Mouse (Mus musculus) splenic B cell, adult 2 months (primary cell): ENCODE data around the gene Oxct2a.
"Not testable (repeated sequence)": the region's sequence is repeated elsewhere in the genome, so short reads cannot be mapped to it uniquely, and the experiment has no call there.

Experiments used
- DNase-seq: peaks from one replicate; pipeline ENCODE4 v3.0.0-alpha.2; 2011; ENCODE audit warnings: low read depth, low spot score
- H3K27me3 ChIP-seq: 2 replicates; pipeline ENCODE4 v1.6.1; 2012; ENCODE audit warnings: mild to moderate bottlenecking, low read length, moderate library complexity, mixed read lengths; ENCODE audit not compliant: control insufficient read depth, poor library complexity, insufficient read depth, severe bottlenecking
- H3K36me3 ChIP-seq: 2 replicates; pipeline ENCODE4 v1.6.1; 2012; ENCODE audit warnings: mild to moderate bottlenecking, low read length, moderate library complexity, mixed read lengths; ENCODE audit not compliant: control insufficient read depth, poor library complexity, insufficient read depth, severe bottlenecking

Gene Oxct2a

GRCm38 (mm10) chr4:123323534-123323933 lies at the start of gene Oxct2a:
TSS of gene Oxct2a (minus strand) at chr4:123323634.
- Histone ChIP-seq H3K36me3 (no peaks in the 10 kb centered on the region), H3K27me3 (no peaks in the 10 kb centered on the region)
- DNase-seq = no peak

- DNase-seq = no peak
- Histone ChIP-seq H3K36me3 (peaks cover 30% of the 10 kb centered on the region), H3K27me3 (no peaks in the 10 kb centered on the region)
Observed at GRCm38 (mm10) chr4:123363555-123363954, 40.1 kb upstream of the Oxct2a start.

GRCm38 (mm10) chr4:123360771-123361170 lies 37.3 kb upstream of the Oxct2a start:
- Histone ChIP-seq H3K36me3 (peaks cover 36% of the 10 kb centered on the region), H3K27me3 (no peaks in the 10 kb centered on the region)
- no peak for DNase-seq

- no peak for DNase-seq
- Histone ChIP-seq H3K27me3 (no peaks in the 10 kb centered on the region), H3K36me3 (peaks cover 25% of the 10 kb centered on the region)
Observed at GRCm38 (mm10) chr4:123358613-123359012, 35.2 kb upstream of the Oxct2a start.

- H3K36me3 ChIP-seq = peaks cover 30% of the 10 kb centered on the region
- H3K27me3 ChIP-seq = no peaks in the 10 kb centered on the region
- no peak for DNase-seq
Observed at GRCm38 (mm10) chr4:123355941-123356340, 32.5 kb upstream of the Oxct2a start.

- peak; percentile 53 for DNase-seq
- Histone ChIP-seq H3K36me3 (peaks cover 33% of the 10 kb centered on the region), H3K27me3 (no peaks in the 10 kb centered on the region)
Observed at GRCm38 (mm10) chr4:123353271-123353877, 29.9 kb upstream of the Oxct2a start.

- DNase-seq = peak; percentile 52
- no peaks in the 10 kb centered on the region for H3K27me3 ChIP-seq
- H3K36me3 ChIP-seq = no peaks in the 10 kb centered on the region
Observed at GRCm38 (mm10) chr4:123343471-123343789, 20.0 kb upstream of the Oxct2a start.

GRCm38 (mm10) chr4:123342642-123343470 lies 19.4 kb upstream of the Oxct2a start, which contains the start of gene Bmp8a:
TSS of gene Bmp8a (minus strand) at chr4:123343252.
- Histone ChIP-seq H3K27me3 (no peaks in the 10 kb centered on the region), H3K36me3 (no peaks in the 10 kb centered on the region)
- DNase-seq = peak; percentile 72

- Histone ChIP-seq H3K27me3 (no peaks in the 10 kb centered on the region), H3K36me3 (no peaks in the 10 kb centered on the region)
- peak; percentile 34 for DNase-seq
Observed at GRCm38 (mm10) chr4:123342091-123342641, 18.7 kb upstream of the Oxct2a start.

GRCm38 (mm10) chr4:123340232-123340631 lies 16.8 kb upstream of the Oxct2a start:
- H3K27me3 ChIP-seq = no peaks in the 10 kb centered on the region
- H3K36me3 ChIP-seq = no peaks in the 10 kb centered on the region
- peak; percentile 25 for DNase-seq

GRCm38 (mm10) chr4:123337693-123338092 lies 14.3 kb upstream of the Oxct2a start:
- no peak for DNase-seq
- no peaks in the 10 kb centered on the region for H3K27me3 ChIP-seq

GRCm38 (mm10) chr4:123335796-123336585 lies 12.6 kb upstream of the Oxct2a start:
- no peak for DNase-seq
- no peaks in the 10 kb centered on the region for H3K27me3 ChIP-seq
- no peaks in the 10 kb centered on the region for H3K36me3 ChIP-seq

More at GRCm38 (mm10) chr4:123337693-123338092, 14.3 kb upstream of the Oxct2a start:
- H3K36me3 ChIP-seq = no peaks in the 10 kb centered on the region

- not testable (repeated sequence) for H3K27me3 ChIP-seq, DNase-seq, H3K36me3 ChIP-seq
Observed at GRCm38 (mm10) chr4:123335244-123335643, 11.8 kb upstream of the Oxct2a start.

- H3K36me3 ChIP-seq = no peaks in the 10 kb centered on the region
- no peak for DNase-seq
- H3K27me3 ChIP-seq = no peaks in the 10 kb centered on the region
Observed at GRCm38 (mm10) chr4:123334177-123334576, 10.7 kb upstream of the Oxct2a start.
